Mouse (Mus musculus): Measurements from ENCODE around the gene Zfp513. TPM values are rescaled to one million over a fixed set of nuclear protein-coding genes. Genes with fewer than 3 reads are reported as not detected.
"Not testable (repeated sequence)": the region's sequence is repeated elsewhere in the genome, so short reads cannot be mapped to it uniquely, and the experiment has no call there.

The Zfp513 gene
- polyA plus RNA-seq (2017; shearing (Covaris generic)): 1 to 10 TPM; 4.6 to 6.7 TPM

DNA sequence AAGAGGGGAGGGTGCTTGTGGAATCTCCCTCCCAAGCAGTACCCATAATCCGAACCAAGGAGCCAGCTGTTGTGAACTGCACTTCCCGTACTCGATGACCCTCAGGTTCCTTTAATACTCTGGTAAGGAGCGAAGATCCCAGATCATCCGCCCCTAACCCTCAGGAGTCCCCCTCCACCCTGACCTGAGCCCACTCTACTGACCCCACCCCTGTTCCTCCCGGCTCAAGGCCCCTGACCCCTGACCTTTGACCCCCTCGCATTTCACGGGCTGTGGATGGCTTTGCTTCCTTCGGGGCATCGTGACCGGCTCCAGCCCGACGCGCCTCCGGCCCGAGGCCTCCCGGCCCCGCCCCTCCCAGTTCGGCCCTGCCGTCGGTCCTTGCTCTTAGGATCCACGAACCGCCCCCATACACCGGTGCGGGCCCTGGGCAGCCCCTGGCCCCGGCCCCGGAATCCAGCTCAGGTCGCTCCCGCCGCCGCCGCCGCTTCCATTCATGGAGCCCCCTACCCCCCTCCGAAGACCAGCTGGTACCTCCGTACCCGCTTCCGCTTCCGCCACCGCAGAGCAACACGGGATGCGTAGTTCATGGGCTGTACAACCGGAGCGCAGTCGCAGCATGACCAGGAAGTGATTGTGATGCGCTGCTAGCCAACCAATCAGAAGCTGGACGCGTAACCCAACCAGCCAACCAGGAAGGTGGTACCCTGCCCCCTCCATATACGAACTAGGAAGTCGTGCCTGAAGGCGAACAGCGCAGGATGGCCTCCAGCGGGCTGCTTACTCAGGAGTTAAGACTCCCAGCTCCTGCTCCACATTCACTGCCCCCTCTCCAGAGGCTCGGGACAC, at the start of gene Zfp513:
Gene Zfp513, minus strand, starts transcription at position 562 of the 849 bp plus-strand sequence.
- peak; percentile 98 for ATAC-seq

DNA sequence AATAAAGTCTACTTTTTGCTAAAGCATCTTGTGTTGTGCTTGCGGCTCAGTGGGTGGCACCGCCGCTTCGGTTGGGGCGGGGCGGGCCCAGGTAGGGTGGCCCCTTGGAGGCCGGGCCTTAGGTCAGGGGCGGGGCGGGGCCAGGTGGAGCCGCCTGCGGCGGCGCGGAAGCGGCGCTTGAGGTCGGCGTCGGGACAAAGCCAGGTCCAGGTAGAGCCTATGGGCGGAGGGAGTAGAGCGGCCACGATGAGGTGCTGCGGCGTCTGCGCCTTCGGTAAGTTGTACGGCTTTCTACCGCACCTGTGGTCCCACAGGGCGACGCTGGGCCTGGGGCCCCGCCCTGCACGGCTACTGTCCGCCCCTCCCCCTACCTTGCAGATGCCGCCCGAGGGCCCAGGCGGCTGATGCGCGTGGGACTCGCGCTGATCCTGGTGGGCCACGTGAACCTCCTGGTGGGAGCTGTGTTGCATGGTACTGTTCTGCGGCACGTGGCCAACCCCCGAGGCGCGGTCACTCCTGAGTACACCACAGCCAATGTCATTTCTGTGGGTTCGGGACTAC, 49.5 kb upstream of the Zfp513 start, which contains the start of gene Krtcap3:
Gene Krtcap3, plus strand, starts transcription at position 151 of the 561 bp plus-strand sequence.
- ATAC-seq: peak; percentile 63

DNA sequence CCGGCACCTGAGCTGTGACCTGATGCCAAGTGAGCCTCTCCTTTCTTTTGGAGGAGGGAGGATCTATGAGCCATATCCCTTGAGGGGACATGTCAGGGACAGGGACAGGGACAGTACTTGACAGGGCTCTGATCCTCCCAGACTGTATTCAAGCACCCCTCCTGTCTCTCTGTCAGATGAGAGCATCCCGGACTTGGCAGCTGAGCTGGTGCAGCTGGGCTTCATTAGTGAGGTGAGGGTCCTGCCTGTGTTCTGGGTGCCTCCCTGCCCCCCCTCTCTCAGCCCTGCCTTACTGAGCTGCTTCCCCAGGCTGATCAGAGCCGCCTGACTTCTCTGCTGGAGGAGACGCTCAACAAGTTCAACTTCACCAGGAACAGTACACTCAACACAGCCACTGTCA, 48.6 kb upstream of the Zfp513 start:
- ATAC-seq: no peak

DNA sequence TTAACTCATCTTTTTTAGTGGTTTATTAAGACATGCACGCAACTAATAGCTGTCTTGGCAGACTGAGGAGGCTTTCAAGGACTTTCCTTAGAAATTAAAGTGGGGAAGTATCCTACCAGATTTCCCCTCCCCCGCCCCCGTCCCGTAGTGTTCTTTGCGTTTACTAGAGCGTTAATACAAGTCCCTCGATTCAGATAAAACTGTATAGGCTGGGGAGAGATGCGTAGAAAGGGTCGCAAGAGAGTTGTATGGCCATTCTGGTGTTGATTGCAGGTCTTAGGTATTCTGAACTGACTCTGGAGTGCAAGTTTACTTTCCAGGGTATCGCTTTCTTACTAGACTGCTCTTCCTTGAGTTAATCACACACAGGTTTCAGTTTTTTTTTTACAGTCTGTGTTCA, 40.1 kb upstream of the Zfp513 start:
- ATAC-seq: no peak

DNA sequence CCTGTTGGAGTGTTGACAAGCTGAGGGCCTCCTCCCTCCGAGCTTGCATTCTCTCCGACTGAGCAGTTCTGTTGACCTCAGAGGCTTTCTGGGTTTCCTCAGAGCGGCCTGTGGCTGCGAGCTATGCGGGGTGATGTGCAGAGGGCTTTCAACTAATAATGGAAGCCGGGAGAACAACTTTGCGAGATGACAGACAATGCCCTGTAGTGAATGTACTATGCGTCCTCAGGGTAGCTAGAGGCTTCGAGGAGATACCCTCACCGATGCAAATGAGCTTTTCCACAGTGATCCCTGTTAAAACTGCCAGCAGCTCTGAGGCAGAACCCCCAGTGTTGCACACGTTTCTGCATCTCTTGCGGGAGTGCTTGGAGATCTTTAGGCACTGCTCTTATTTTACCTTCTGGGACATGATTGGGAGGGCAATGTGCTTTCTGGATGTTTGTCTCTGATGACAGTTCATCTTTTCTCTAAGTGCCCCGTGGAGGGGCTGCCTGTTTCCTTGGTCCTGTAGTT, 39.5 kb upstream of the Zfp513 start:
- peak; percentile 28 for ATAC-seq

DNA sequence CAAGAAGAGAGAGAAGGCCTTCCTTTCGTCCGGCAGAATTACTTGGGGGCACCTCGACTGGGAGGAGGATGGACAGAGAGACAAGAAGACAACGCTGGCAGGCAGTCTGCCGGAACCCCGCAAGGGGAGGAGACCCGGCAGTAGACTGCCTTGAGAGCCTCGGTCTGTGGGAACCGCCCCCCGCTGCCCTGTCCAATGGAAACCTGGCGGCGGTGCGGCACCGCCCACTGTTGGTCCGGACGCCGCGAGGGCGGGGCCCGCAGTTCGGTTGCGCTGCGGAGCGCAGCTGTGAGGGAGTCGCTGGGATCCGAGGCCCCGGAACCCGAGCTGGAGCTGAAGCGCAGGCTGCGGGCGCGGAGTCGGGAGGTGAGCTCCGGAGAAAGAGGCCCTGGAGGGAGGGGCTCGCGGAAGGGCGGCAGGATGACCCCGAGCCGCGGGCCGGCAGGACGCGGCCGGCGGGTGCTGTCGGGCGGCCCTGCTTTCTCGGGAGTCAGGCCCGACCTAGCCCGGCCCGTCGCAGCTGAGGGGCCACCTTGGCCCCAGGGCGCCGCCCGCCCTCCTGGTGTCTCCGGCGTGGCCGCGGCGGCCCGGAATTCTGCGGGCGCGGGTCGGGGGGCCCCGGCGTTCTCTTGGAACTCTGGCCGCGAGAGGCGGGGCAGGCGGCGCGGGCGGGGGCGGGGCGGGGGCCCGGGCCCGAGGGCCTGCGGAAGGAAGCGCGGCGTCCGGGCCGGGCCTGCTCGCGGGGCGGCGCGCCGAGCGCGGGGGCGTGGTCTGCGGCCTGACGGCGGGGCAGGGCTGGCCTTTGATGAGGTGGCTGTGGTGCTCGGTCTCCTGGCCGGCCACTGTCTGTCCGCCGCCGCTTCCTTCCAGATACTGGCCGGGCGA, 38.8 kb upstream of the Zfp513 start, which contains the start of the genes Nrbp1 and Gm9970:
Gene Nrbp1, plus strand, starts transcription at position 228 of the 885 bp plus-strand sequence.
Gene Gm9970, minus strand, starts transcription at position 596 of the 885 bp plus-strand sequence.
- ATAC-seq: peak; percentile 98

DNA sequence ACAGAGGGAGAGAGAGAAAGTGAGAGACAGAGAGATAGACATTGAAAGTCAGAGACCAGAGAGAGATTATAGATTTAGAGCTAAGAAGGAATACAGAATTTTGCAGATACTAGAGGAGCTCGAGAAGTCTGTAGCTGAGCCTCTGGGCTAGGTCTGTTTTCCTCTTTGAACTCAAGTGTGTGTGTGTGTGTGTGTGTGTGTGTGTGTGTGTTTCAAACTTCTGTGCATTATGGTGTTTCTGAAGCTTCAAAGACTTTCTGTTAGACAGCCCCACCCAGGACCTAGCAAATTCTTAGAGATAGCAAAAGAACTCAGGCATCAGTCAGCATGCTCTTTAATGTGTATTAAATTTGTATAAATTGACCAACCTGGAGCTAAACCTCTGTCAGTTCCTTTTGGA, 24.5 kb upstream of the Zfp513 start:
- ATAC-seq: peak; percentile 43

DNA sequence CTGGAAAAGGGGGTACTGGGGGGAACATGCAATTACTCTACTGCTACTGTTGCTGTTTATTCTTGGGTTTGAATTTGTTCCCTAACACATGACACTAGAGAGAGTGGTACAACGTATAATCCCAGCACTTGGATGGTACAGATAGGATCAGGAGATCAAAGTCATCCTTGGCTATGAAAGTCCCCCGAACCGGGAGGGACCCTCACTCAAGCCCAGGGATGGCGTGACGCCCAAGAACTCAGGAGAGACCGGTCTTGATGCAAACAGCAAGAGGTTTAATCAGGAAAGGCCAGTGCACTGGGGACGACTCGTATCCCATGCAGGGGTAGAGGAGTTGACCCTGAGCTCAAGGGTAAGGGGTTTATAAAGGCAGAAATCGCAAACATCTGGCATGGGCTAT, 20.6 kb upstream of the Zfp513 start:
- no peak for ATAC-seq

DNA sequence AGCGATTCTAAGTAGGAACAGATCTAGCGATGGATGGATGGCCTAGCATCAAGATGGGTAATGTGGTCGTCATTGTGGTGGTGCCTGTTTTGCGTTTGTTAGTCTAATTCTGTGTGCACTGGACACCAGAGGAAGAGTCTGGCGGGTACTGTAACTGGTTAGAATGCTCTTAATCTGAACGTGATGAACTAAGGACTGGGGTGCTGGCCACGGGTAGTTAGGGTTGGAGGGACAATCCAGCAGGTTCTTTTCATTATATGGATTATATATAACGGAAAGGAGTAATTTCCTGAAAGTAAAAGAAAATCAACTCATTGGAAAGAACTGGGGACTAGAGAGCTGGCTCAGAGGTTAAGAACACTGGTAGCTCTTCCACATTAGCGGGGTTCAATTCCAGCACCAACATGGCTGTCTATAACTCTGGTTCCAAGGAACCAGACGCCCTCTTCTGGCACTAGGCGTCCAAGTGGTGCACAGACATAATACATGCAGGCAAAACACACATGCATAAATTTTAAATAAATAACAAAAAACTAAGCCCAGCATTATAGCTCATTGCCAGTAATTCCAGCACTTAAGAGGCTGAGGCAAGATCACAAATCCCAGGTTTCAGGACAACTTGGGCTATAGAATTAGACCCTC, 19.3 kb upstream of the Zfp513 start:
- no peak for ATAC-seq

DNA sequence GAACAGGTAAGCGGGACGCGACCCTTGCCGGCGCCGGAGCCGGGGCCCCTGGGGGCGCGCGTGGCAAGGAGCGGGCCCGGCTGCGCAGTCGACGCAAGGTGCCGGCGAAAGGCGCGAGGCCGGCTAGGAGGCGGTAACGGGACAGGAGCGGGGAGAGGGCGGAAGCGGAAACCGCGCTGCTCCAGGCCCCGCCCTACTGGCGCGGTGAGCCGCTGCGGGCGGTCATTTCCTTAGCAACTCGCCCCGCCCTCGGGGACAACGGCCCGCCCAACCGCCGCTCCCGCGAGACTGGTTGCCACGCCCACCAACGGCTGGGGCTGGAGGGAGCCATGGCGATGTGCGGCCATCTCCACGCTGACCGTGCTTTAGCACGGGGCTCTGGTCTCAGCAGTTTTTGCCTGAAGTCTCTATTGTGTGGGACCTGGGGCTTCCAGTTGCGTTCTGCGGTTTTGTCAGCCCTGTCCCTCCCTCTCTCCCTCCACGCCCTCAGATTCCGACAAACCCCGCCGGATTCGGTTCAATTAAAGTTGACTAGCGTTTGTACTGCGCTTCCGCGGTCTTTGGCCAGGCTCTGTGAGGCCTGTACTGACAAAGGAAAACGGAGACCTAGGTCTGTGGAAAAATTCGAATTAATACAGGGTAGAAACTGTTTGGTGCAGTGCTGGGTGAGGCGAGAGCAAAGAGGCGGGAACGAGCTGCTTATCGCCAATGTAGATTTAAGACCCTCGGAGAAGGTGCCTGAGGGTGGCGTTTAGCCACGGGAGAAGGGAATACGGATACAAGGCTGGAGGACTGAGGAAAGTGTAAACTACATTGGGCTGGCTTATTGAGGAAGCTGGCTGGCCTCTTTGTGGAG, 18.6 kb upstream of the Zfp513 start, which contains the start of gene Ppm1g:
Gene Ppm1g, minus strand, starts transcription at position 240 of the 856 bp plus-strand sequence.
- ATAC-seq: peak; percentile 93

DNA sequence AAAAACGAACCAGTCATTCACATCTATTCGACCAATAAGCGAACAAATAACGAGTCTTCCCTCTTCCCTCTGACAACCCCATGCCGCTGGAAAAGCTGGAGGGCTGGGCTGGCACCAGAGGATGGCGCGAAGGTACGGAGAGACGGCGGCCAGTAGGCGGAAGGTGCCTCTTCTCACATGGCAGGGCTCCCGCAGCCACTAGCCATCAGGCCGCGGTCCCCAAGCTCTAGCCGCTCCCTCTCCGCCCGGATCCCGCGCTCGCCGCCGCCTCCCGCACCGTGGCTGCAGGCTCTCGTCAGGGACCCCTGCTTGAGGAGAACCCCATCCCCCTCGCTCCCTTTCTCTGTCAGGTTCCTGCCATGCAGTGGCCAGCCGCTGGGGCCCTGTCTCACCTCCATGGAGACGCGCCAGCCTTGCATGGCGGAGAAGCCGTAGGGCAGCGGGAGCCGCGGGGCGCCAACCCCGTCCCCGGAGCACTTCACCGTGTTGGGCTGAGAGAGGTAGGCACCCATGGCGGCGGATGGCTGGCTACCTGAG, 17.9 kb upstream of the Zfp513 start:
- peak; percentile 31 for ATAC-seq

DNA sequence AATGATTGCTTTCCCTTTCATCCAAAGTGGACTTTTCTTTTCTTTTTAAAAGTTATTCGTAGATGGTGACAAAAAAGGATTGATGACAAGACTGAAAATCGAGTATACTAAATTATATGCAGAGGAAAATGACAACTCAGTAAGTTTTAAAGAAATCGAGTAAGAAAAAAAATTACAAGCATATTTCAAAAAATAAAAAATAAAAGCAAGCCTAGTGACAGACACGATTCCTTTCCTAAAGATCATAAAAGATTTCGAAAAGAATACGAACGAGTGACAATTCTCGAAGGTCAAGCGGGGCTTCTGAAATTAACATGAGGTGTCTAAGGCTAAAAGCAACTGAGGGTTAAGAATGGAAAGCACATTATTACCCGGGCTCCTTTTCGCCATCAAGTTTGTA, 17.4 kb upstream of the Zfp513 start:
- ATAC-seq: no peak

DNA sequence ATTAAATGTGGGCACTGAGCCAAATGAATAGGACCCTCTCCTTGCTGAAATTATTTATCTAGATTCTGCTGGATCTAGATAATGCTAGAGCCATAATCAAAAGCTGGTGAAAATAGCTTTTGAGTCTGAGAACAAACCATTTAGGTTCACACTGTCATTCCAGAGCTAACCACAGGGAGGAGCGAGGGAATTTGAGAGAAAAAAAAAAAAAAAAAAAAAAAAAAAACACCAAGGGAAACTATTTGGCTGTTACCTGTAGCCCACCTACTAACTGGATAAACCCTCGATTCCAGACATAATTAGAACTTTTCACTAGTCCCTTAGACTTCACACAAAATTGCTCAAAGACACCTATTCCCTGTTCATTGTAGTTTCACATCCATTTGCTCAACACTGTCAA, 17.0 kb upstream of the Zfp513 start:
- ATAC-seq: no peak

DNA sequence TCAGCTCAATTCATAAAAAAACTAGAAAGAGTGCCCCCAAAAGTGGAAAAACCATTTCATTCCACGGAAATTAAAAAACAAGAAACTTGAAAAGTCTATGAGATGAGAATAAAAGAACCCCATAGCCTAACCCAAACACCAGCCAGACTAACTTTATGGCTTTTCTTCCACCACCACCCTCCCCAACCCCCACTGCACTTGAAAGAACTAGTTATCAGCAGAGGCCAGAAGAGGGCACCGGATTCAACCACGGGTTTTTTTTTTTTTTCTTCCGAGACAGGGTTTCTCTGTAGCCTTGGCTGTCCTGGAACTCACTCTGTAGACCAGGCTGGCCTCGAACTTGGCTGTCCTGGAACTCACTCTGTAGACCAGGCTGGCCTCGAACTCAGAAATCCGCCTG, 16.2 kb upstream of the Zfp513 start:
- no peak for ATAC-seq

DNA sequence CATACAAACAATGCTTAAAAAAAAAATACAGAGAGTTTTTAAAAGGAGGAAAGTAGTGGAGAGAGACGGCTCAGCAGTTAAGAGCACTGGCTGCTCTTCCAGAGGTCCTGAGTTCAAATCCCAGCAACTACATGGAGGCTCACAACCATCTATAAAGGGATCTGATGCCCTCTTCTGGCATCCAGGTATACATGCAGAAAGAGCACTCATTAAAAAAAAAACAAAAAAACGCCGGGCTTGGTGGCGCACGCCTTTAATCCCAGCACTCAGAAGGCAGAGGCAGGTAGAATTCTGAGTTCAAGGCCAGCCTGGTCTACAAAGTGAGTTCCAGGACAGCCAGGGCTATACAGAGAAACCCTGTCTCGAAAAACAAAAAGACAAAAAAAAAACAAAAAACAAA, 14.5 kb upstream of the Zfp513 start:
- not testable (repeated sequence) for ATAC-seq

DNA sequence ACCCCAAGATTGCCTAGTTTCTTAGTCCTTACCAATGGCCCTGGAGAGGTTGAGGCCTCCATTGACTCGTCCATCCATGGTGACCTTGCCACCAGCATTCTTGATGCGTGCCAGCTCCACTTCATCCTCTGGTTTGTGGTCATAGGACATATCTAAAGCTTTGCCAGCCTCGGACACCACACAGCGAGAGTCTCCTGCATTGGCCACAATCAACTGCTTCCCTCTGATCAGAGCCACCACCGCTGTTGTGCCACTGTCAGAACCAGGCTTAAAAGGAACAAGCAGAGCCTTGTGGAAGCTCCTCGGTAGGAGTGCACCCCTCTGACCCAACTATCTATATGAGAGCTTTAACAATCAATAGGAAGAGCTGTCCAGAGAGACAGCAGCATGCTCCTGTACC, 2.3 kb upstream of the Zfp513 start:
- no peak for ATAC-seq

DNA sequence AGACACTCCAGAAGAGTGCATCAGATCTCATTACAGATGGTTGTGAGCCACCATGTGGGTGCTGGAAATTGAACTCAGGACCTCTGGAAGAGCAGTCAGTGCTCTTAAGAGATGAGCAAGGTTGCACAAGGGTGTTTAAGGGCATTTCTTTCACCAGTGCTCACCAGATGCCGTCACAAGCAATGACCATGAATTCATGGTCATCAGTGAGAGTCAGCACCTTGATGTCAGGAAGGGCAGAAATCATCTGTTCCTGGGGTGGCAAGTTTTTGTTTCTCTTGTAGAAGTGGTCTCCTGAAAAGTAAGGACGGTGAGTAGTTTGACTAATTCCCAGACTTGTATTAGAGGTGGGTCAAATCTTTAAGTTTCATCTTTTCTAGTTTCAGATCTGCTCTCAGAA, 1.8 kb upstream of the Zfp513 start:
- no peak for ATAC-seq

DNA sequence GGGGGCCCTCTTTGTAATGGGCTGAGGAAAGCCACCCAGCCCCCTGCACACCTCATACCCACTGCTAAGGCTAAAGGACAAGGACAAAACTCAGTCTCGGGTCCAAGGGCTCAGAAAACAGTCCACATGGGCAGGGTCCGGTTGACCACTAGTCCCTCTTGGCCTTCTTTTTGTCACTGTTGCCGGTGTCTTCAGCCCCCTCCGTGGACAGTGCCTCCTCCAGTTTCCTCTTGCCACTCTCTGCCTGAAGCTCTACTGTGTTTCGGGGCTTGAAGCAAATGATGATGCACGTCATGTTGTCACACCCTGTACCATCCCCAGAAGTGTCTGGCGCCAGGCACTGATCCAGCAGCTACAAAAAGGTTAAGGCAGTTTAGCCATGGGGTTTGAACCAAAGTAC, 830 bp upstream of the Zfp513 start:
- ATAC-seq: no peak

DNA sequence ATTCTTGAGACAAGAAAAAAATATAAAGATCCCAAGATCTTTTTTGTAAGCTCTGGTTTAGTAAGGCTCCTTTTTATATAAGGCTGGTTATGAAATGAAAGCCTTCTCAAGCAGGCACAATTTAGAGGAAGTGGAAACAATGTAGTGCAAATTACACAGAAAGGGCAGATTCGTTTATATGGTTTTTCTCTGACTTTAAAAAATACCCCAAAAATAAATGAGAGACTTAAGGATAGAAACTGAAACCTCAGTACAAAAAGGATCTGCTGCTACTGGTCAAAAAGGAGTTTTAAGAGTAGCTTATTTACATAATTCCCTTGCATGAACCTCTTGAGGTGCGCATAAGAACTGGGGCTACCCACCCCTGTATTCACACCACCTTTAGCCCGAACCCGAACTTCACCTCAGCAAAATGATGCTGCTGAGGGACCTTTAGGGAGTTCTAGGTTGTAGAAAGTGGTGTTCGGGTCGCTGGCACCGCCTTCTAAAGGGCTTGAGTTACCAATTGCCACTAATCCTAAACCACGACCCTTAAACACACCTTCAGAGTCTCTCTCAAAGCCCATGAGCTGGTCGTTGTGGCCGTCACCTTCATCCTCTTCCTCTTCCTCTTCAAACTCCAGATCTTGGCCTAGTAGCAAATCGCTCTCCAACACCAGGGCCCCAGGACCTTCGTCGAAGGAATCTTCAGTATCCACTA, 911 bp downstream of the Zfp513 start:
- no peak for ATAC-seq

DNA sequence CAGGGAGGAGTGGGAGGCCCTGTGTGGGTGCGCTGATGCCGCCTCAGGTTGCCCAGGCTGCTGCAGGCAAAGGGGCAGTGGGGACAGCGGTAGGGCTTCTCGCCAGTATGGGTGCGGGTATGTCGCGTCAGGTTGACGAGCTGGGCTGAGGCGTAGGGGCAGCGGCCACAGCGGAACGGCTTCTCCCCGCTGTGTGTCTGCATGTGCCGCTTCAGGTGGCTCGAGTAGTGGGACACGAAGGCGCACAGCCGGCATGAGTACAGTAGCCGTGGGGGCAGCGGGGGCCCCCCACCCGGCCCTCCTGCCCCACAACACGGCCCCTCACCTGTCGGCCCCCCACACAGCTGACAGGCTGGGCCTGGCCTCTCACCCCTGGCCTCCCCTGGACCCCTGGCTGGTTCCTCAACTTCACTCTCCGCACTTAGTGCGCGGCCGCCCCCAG, 1.8 kb downstream of the Zfp513 start:
- no peak for ATAC-seq
